Mouse (Mus musculus) kidney, embryonic 16.5 days (tissue): ENCODE data around the gene Fads2. TPM values are rescaled to one million over a fixed set of nuclear protein-coding genes. Genes with fewer than 3 reads are reported as not detected.
A peak's percentile ranks its signal among the peaks of the same experiment; 100 is the strongest.

Experiments
- ATAC-seq: fragments of 200-750 bp; cut with Nextera tagmentation; 2 replicates; pipeline ENCODE4 v1.8.0; 2017; ENCODE audit warnings: moderate TSS enrichment; ENCODE audit not compliant: low FRiP score, low TSS enrichment
- H3K27ac ChIP-seq: fragments of 300-500 bp; sonication (generic); 2 replicates; pipeline ENCODE4 v1.5.1; 2014; ENCODE audit warnings: low read length
- H3K27me3 ChIP-seq: fragments of 300-500 bp; sonication (generic); 2 replicates; pipeline ENCODE4 v1.6.1; 2014; ENCODE audit warnings: low read length, control low read depth, mixed read lengths; ENCODE audit not compliant: insufficient read depth
- H3K36me3 ChIP-seq: fragments of 300-500 bp; sonication (generic); 2 replicates; pipeline ENCODE4 v1.6.1; 2014; ENCODE audit warnings: low read length, control low read depth, mixed read lengths; ENCODE audit not compliant: insufficient read depth
- H3K4me1 ChIP-seq: fragments of 300-500 bp; sonication (generic); 2 replicates; pipeline ENCODE4 v1.6.1; 2014; ENCODE audit warnings: low read length, control low read depth, mixed read lengths; ENCODE audit not compliant: insufficient read depth
- H3K4me2 ChIP-seq: fragments of 300-500 bp; sonication (generic); replicated peaks from 2 replicates; pipeline ENCODE4 v1.6.1; 2014; ENCODE audit warnings: low read depth, low read length
- H3K4me3 ChIP-seq: fragments of 300-500 bp; sonication (generic); 2 replicates; pipeline ENCODE4 v1.5.1; 2014; ENCODE audit warnings: mild to moderate bottlenecking, low read length
- H3K9ac ChIP-seq: fragments of 300-500 bp; sonication (generic); replicated peaks from 2 replicates; pipeline ENCODE4 v1.6.1; 2014; ENCODE audit warnings: low read length
- H3K9me3 ChIP-seq: fragments of 300-500 bp; sonication (generic); 2 replicates; pipeline ENCODE4 v1.6.1; 2016; ENCODE audit warnings: low read length, control low read depth
- WGBS: fragments of 180-500 bp; shearing (Covaris S2); extraction: QIAGEN DNeasy Blood & Tissue Kit; methylation state at CpG from one replicate; pipeline ENCODE4 v1.1.7; 2014; 5-methylcytosine and 5-hydroxymethylcytosine counted together
- polyA plus RNA-seq: library from polyadenylated mRNA; unstranded; fragments of >200 nt; fragmentation: Nextera tagmentation; extraction: Ambion mirVana; gene quantifications from 2 replicates; pipeline ENCODE4 v1.2.1, GENCODE M21; 2015

Fads2 gene
- polyA plus RNA-seq, 1 experiment from 2014 or later: 85.9 TPM

DNA sequence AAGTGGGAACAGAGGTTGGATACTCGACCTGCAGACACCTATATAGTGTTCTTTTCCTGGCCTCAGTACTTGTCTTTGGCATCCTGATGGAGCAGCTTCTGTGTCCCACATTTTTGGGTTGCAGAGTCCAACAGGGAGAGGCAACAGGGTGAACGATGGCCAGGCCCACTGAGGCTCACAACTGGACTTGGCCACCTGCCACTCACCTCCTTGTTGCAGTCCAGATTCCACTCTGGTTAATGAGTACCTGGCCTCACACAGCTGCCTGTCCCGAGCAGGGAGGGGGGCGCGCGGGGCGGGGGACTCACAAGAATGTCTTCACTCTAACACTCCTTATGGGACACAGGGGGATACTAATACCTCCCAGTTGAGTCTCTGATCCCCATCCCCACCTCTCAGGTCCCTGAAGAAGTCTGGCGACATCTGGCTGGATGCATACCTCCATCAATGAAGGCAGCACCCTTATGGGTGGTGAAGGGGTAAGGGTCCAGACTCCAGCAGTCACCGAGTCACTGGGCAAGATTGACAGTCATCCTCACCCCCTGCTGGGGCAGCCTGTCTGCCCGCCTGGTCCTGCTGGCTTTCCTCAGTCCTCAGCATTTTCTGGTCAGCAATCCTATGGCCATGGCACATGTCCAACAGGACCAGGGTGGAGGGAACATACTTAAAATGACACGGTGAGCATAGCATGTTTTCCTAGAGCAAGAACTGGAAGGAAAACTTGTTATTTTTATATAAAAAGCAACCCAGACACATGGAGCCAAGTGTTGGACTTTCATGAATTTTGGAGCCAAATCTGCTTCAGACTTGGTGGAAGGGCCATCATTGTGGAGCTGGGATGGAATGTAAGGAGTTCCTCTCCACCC is 43.8 kb downstream of the Fads2 start:
- no peak overlapping the region for H3K9ac ChIP-seq
- no peaks in the 10 kb centered on the region for H3K9me3 ChIP-seq
- ATAC-seq: peak; percentile 71
- 38% methylated on average over 11 of the region's 11 CpGs for WGBS
- H3K36me3 ChIP-seq: peaks cover 27% of the 10 kb centered on the region
- H3K4me3 ChIP-seq: no peak overlapping the region
- H3K27ac ChIP-seq: peak overlapping the region; percentile 70
- H3K4me1 ChIP-seq: peaks cover 13% of the 10 kb centered on the region
- no peaks in the 10 kb centered on the region for H3K27me3 ChIP-seq
- no peak overlapping the region for H3K4me2 ChIP-seq

DNA sequence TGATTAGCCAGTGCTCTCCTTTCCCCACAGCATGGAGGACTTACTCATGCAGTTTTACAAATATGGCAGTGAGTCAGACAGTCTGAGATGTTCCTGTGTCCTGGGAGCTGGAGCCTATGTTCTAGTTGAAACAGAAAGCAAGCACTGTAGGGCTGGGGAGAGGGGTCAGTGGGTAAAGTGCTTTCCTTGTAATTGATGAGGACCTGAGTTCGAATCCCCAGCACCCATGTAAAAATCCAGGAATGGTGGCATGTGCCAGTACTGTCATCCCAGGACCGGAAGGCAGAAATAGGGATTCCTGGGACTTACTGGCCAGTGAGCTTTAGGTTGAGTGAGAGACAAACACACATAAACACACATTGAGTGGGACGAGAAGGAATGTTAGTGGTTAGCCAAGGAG is 44.9 kb downstream of the Fads2 start:
- Histone ChIP-seq H3K4me1 (peaks cover 13% of the 10 kb centered on the region), H3K36me3 (peaks cover 18% of the 10 kb centered on the region), H3K27me3 (no peaks in the 10 kb centered on the region), H3K4me2 (no peak overlapping the region), H3K4me3 (no peak overlapping the region), H3K9me3 (no peaks in the 10 kb centered on the region), H3K27ac (peak overlapping the region; percentile 4; the same call in 1 of the 2 replicates), H3K9ac (no peak overlapping the region)
- WGBS: 84% methylated on average over 3 of the region's 3 CpGs
- ATAC-seq: no peak

DNA sequence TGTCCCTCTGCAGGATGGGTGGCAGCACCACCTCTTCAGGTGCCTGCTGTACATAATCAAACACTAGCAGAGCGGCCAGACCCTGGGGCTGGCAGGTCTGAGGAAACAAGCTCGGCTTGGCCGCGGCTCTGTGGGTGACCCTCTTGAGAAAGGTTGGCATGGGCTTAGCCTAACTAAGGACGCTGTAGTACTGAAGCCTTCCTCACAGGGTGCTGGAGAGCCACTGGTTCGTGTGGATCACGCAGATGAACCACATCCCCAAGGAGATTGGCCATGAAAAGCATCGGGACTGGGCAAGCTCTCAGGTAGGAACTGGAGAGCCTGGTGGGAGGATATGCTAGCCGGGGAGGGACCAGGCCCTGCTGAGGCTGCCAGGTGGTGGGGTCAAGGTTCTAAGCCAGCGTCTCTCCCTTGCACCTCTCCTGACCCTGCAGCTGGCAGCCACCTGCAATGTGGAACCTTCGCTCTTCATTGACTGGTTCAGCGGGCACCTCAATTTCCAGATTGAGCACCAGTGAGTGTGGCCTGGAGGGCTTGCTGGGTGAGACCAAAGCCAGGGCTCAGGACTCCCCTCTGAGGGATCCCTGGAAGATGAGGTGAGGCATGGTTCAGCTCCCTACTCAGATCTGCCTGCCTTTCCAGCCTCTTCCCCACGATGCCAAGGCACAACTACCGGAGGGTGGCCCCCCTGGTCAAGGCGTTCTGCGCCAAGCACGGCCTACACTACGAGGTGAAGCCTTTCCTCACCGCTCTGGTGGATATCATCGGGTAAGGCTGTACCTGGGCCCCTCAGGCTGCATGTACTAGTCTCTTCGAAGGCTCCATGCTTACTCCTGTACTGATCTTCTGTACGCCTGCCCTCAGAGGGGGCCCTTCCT is 45.5 kb downstream of the Fads2 start:
- H3K4me1 ChIP-seq: peaks cover 13% of the 10 kb centered on the region
- peak overlapping the region; percentile 32; the same call in 1 of the 2 replicates for H3K9ac ChIP-seq
- no peak overlapping the region for H3K4me2 ChIP-seq
- no peaks in the 10 kb centered on the region for H3K27me3 ChIP-seq
- H3K36me3 ChIP-seq: peaks cover 18% of the 10 kb centered on the region
- peak; percentile 25; the same call in 1 of the 2 replicates for ATAC-seq
- WGBS: 78% methylated on average over 22 of the region's 22 CpGs
- H3K4me3 ChIP-seq: no peak overlapping the region
- peak overlapping the region; percentile 15; the same call in 1 of the 2 replicates for H3K27ac ChIP-seq
- no peaks in the 10 kb centered on the region for H3K9me3 ChIP-seq

DNA sequence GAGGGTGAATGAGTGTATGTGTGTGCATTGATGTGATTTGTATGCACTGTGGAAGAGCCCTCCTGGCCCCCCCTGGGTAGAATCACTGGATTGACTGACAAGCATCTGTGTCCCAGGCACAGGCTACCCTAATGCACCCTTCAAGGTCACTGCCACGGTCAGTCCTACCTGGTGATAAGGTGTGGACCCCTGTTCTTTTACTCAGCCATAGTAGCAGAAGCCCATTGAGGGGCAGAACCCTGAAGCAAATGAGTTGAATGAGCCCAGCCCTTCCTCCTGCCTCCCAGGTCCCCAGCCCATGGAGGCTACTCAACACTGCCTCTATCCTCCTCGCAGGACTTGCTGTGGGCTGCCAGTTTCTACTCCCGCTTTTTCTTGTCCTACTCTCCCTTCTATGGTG is 46.3 kb downstream of the Fads2 start:
- Histone ChIP-seq H3K36me3 (peaks cover 18% of the 10 kb centered on the region), H3K4me2 (no peak overlapping the region), H3K4me3 (no peak overlapping the region), H3K27me3 (no peaks in the 10 kb centered on the region), H3K9me3 (no peaks in the 10 kb centered on the region), H3K9ac (no peak overlapping the region), H3K4me1 (peaks cover 13% of the 10 kb centered on the region), H3K27ac (no peak overlapping the region)
- WGBS: 82% methylated on average over 3 of the region's 3 CpGs
- ATAC-seq: no peak

DNA sequence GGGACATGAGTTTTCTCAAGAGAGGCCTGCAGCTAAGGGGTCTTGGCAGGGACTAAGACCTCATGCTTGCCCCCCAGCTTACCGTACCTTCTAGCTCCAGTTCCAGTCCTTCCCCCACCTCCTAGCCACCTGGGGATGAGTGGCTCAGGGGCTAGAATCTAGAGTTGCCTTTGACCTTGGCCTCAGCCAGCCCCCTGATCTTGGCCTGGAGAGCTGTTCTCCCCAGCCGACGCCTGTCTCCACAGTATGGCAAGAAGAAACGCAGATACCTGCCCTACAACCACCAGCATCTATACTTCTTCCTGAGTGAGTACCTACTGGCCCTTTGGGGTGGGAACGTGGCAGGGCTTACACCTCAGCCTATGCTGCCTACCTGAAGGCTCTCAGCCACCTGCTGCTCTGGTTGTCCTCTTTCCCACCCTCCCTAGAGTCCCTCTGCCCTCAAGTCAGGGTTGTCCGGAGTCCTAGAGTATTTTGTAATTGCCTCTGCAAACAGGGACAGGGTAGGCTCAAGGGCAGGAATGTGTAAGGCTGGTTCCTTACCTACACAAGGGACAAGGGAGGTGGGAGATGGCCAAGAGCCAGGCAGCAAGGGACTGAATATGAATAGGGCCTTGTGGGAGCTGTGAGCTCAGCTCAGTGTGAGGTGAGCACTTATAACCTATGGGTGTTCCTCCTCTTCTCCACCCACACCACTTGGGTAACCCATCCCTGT is 47.0 kb downstream of the Fads2 start:
- Histone ChIP-seq H3K36me3 (peaks cover 18% of the 10 kb centered on the region), H3K27me3 (no peaks in the 10 kb centered on the region), H3K9me3 (no peaks in the 10 kb centered on the region), H3K9ac (no peak overlapping the region), H3K4me1 (peaks cover 13% of the 10 kb centered on the region; the same call in 1 of the 2 replicates), H3K27ac (no peak overlapping the region), H3K4me2 (no peak overlapping the region), H3K4me3 (no peak overlapping the region)
- 84% methylated on average over 6 of the region's 6 CpGs for WGBS
- no peak for ATAC-seq

DNA sequence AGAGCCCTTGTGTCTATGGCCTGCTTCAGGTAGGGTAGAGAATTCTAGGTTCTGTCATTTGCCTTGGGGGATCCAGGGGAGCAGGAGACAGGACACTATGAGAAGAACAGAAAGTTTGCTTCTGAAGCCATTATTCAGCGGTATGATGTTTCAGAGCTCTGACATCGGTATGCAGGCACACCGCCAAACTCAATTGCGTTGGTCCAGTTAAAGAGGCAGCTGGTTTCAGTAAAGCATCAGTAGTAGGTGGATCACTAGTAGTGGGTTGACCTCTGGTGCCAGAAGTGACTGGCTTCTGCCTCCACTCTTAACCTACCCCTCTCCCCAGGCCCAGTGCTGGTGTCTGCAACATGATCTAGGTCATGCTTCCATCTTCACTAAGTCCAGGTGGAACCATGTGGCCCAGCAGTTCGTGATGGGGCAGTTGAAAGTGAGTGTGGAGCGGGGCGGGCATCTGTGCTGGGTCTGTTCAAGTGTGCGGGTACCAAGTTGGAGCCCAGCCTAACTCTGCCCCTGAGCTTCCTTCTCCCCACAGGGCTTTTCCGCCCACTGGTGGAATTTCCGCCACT is 47.8 kb downstream of the Fads2 start:
- peaks cover 18% of the 10 kb centered on the region for H3K36me3 ChIP-seq
- no peak overlapping the region for H3K27ac ChIP-seq

DNA sequence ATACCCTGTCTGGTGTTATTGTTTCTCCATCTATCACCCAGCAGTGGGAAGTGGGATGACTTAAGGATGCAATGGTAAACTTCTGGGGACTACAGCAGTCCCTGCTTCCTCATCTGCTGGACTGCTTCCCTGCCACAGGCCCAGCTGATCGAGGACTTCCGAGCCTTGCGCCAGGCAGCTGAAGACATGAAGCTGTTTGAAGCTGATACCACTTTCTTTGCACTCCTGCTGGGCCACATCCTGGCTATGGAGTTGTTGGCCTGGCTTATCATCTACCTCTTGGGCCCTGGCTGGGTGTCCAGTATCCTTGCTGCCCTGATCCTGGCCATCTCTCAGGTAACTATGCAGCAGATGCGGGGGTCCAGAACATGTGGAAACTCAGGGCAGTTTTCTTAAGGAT is 48.8 kb downstream of the Fads2 start:
- Histone ChIP-seq H3K9me3 (no peaks in the 10 kb centered on the region), H3K36me3 (peaks cover 18% of the 10 kb centered on the region), H3K4me3 (no peak overlapping the region), H3K27ac (no peak overlapping the region), H3K9ac (no peak overlapping the region), H3K4me1 (peaks cover 11% of the 10 kb centered on the region; the same call in 1 of the 2 replicates), H3K4me2 (no peak overlapping the region), H3K27me3 (no peaks in the 10 kb centered on the region)
- WGBS: 91% methylated on average over 4 of the region's 4 CpGs
- ATAC-seq: no peak

More for the DNA sequence above, 47.8 kb downstream of the Fads2 start:
- H3K9me3 ChIP-seq: no peaks in the 10 kb centered on the region
- peaks cover 13% of the 10 kb centered on the region; the same call in 1 of the 2 replicates for H3K4me1 ChIP-seq
- H3K27me3 ChIP-seq: no peaks in the 10 kb centered on the region
- H3K4me2 ChIP-seq: no peak overlapping the region
- WGBS: 90% methylated on average over 10 of the region's 10 CpGs
- ATAC-seq: no peak
- no peak overlapping the region for H3K4me3 ChIP-seq
- no peak overlapping the region for H3K9ac ChIP-seq

DNA sequence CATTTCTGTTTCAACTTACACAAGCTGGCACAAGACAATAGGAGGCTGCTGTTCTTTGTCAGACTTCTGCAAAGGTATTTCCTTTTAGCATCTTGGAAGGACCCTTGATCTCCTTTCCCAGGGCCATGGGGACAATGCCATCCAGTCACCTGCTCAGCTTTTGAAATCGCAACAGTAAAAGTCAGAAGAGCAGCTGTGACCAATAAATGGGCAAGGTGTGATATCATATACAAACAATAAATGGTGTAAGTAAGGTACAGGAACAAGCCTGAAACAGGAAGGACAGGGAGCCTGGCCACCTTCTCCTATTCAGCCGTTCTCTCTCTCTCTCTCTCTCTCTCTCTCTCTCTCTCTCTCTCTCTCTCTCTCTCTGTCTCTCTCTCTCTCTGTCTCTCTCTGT is 51.1 kb downstream of the Fads2 start:
- no peak overlapping the region for H3K9ac ChIP-seq
- H3K4me1 ChIP-seq: peaks cover 11% of the 10 kb centered on the region
- no peak for ATAC-seq
- no peak overlapping the region for H3K4me2 ChIP-seq
- WGBS: 72% methylated on average over 2 of the region's 2 CpGs
- no peaks in the 10 kb centered on the region for H3K27me3 ChIP-seq
- H3K27ac ChIP-seq: no peak overlapping the region
- no peak overlapping the region for H3K4me3 ChIP-seq
- no peaks in the 10 kb centered on the region for H3K9me3 ChIP-seq
- peaks cover 18% of the 10 kb centered on the region for H3K36me3 ChIP-seq

DNA sequence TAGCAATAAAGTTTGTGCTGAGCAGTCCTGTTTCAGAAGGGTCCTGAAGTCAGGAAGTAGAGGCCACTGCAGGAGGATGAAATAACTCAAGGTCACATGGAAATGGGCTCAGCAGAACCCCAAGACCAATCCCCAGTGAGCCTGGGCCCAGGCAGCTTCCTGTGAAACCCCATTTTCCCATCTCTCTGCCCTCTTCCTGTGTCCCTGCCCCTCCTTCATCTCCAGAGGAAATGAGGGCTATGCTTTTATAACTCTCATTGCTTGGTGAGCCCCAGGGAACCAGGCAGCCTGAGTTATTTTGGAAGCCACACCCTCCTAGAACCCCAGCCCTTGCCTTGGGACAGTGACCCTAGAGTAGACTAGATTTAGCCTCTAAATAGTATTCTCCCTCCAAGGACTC is 52.0 kb downstream of the Fads2 start:
- Histone ChIP-seq H3K36me3 (peaks cover 16% of the 10 kb centered on the region), H3K27me3 (no peaks in the 10 kb centered on the region), H3K27ac (no peak overlapping the region), H3K4me1 (peaks cover 11% of the 10 kb centered on the region), H3K4me3 (no peak overlapping the region), H3K9ac (no peak overlapping the region), H3K9me3 (no peaks in the 10 kb centered on the region), H3K4me2 (no peak overlapping the region)
- ATAC-seq: no peak
